Mouse (Mus musculus) neural tube, embryonic 12.5 days (tissue): ENCODE data around the gene Igsf11. TPM values are rescaled to one million over a fixed set of nuclear protein-coding genes. Genes with fewer than 3 reads are reported as not detected.

Source experiments
- ATAC-seq: fragments of 200-750 bp; cut with Nextera tagmentation; 2 replicates; pipeline ENCODE4 v1.8.0; 2017; ENCODE audit warnings: low read depth, mild to moderate bottlenecking, moderate TSS enrichment, moderate library complexity; ENCODE audit not compliant: low FRiP score
- H3K27ac ChIP-seq: fragments of 300-500 bp; sonication (generic); 2 replicates; pipeline ENCODE4 v1.5.1; 2016
- H3K27me3 ChIP-seq: fragments of 300-500 bp; sonication (generic); replicated peaks from 2 replicates; pipeline ENCODE4 v1.6.1; 2016; ENCODE audit warnings: mild to moderate bottlenecking
- H3K36me3 ChIP-seq: fragments of 300-500 bp; sonication (generic); 2 replicates; pipeline ENCODE4 v1.6.1; 2016; ENCODE audit warnings: mild to moderate bottlenecking
- H3K4me1 ChIP-seq: fragments of 300-500 bp; sonication (generic); 2 replicates; pipeline ENCODE4 v1.6.1; 2016
- H3K4me2 ChIP-seq: fragments of 300-500 bp; sonication (generic); replicated peaks from 2 replicates; pipeline ENCODE4 v1.6.1; 2016; ENCODE audit warnings: mild to moderate bottlenecking
- H3K4me3 ChIP-seq: fragments of 300-500 bp; sonication (generic); 2 replicates; pipeline ENCODE4 v1.5.1; 2016
- H3K9ac ChIP-seq: fragments of 300-500 bp; sonication (generic); 2 replicates; pipeline ENCODE4 v1.6.1; 2016; ENCODE audit warnings: mild to moderate bottlenecking
- H3K9me3 ChIP-seq: fragments of 300-500 bp; sonication (generic); 2 replicates; pipeline ENCODE4 v1.6.1; 2016; ENCODE audit warnings: mild to moderate bottlenecking
- WGBS: fragments of 180-500 bp; shearing (Covaris S2); methylation state at CpG from one replicate; pipeline ENCODE4 v1.1.7; 2016; 5-methylcytosine and 5-hydroxymethylcytosine counted together
- polyA plus RNA-seq: library from polyadenylated mRNA; unstranded; fragments of >200 nt; fragmentation: Nextera tagmentation; extraction: Ambion mirVana; gene quantifications from 2 replicates; pipeline ENCODE4 v1.2.1, GENCODE M21; 2016

The Igsf11 gene
- polyA plus RNA-seq, 1 experiment from 2014 or later, result 4.6 TPM

DNA sequence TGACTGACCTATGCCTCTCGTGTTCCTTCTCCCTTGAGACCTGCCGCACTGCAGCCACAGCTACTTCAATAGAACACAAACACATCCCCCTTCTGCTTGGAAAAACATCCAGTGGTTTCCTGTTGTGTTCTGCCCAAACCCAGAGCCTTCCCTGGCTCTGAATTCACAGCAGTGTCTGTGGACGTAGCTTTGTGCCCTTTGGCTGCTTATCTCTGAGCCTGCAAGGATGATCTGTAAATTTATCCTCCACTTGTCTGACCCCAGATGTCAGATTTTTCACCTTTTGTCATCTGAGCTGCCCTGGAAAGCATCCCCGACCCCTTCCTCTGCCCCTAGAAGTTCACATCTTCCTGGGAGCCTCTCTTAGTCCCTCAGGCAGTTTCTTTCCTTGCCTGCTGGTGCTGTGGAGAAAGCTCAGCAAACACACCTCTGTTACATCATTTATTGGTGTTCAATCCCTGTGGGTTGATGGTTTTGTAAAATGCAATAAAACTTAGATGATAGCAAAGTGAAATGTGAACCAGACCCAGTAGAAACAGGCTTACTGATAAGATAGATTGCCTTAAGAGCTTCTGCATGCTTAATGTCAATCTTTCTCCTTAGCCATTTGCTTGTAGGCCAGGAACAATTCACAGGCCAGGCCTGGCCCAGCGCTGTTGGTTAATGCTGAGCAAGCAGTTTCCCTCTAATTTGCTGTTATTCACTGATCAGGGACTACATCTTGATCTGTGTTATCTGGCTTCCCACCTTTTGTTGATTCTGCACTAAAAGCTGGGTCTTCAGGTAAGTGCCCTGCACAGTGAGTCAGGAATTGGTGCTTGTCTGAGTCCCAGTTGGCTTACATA, 51.5 kb downstream of the Igsf11 start:
- 35% methylated on average over 5 of the region's 5 CpGs for WGBS
- H3K9me3 ChIP-seq, result no peaks in the 10 kb centered on the region
- no peak overlapping the region for H3K27ac ChIP-seq
- H3K27me3 ChIP-seq, result no peaks in the 10 kb centered on the region
- no peak overlapping the region for H3K4me2 ChIP-seq
- H3K36me3 ChIP-seq, result no peaks in the 10 kb centered on the region
- no peak overlapping the region for H3K9ac ChIP-seq
- no peak overlapping the region for H3K4me3 ChIP-seq
- ATAC-seq, result no peak
- H3K4me1 ChIP-seq, result peaks cover 46% of the 10 kb centered on the region

DNA sequence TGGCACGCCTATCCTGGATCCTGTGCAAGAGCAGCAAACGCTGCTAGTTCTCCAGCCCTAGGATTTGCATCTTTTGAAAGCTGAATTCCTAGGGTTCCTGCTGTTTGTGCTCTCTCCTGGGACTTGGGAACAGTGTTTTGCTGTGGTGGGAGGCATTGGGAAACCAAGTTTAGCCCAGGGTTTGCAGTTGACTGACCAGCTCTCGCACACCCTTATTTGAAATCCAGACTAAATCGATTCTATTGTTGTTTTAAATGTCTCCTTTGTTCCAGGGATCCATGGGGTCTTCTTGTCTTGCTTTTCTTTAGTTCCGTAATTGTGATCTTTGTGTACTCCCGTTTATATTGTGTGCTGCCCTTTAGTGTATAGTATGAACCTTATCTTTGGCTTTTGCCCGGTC, 52.6 kb downstream of the Igsf11 start:
- WGBS, result 32% methylated on average over 7 of the region's 7 CpGs
- Histone ChIP-seq H3K27ac (no peak overlapping the region; the same call in 1 of the 2 replicates), H3K36me3 (no peaks in the 10 kb centered on the region), H3K4me2 (no peak overlapping the region), H3K9me3 (no peaks in the 10 kb centered on the region), H3K4me3 (no peak overlapping the region), H3K4me1 (peaks cover 43% of the 10 kb centered on the region), H3K9ac (no peak overlapping the region), H3K27me3 (no peaks in the 10 kb centered on the region)
- ATAC-seq, result no peak

DNA sequence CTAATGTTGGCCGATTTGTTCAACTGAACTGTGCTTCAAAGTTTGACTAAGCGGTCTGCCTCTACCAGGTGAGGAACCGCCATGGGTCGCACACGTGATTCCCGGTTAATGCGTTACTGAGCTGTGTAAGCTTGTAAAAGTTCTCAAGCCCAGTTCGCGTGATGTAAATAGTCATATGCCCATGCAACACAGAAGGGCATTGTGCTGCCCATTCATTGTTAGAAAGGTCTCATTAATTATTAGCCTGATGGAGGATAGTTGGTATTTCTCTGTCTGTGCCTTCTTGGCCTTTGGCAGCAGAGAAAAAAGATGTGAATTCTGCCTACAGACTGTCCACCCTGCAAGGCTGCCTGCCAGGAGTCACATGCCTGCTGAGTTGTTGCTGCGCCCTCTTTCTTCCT, 53.1 kb downstream of the Igsf11 start:
- Histone ChIP-seq H3K4me2 (no peak overlapping the region), H3K4me3 (no peak overlapping the region), H3K36me3 (no peaks in the 10 kb centered on the region), H3K27me3 (no peaks in the 10 kb centered on the region), H3K4me1 (peaks cover 40% of the 10 kb centered on the region), H3K27ac (peak overlapping the region; percentile 32; the same call in 1 of the 2 replicates), H3K9me3 (no peaks in the 10 kb centered on the region), H3K9ac (no peak overlapping the region)
- ATAC-seq, result peak; percentile 31
- WGBS, result 26% methylated on average over 10 of the region's 10 CpGs

DNA sequence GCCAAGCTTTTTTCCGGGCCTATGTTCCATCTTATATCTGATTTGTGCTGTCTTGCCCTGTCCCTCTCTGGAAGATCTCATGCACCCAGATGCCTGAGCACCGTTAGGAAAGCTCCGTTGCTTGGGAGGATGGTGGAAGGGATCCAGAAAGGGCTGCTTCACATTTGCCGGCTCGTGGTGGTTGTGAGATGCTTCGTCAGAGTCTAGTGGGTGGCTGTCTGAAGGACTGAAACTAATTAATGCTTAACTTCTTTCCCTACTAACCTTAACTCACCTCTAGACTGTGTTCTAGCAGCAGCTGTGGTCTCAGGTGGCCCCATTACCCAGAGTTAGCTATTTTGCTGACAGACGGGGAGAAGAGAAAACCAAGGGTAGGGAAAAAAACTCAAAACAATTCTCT, 54.0 kb downstream of the Igsf11 start:
- 38% methylated on average over 7 of the region's 7 CpGs for WGBS
- Histone ChIP-seq H3K9me3 (no peaks in the 10 kb centered on the region), H3K4me2 (no peak overlapping the region), H3K27me3 (no peaks in the 10 kb centered on the region), H3K36me3 (no peaks in the 10 kb centered on the region), H3K4me1 (peaks cover 40% of the 10 kb centered on the region), H3K9ac (no peak overlapping the region), H3K4me3 (no peak overlapping the region), H3K27ac (peak overlapping the region; percentile 32)
- no peak for ATAC-seq

DNA sequence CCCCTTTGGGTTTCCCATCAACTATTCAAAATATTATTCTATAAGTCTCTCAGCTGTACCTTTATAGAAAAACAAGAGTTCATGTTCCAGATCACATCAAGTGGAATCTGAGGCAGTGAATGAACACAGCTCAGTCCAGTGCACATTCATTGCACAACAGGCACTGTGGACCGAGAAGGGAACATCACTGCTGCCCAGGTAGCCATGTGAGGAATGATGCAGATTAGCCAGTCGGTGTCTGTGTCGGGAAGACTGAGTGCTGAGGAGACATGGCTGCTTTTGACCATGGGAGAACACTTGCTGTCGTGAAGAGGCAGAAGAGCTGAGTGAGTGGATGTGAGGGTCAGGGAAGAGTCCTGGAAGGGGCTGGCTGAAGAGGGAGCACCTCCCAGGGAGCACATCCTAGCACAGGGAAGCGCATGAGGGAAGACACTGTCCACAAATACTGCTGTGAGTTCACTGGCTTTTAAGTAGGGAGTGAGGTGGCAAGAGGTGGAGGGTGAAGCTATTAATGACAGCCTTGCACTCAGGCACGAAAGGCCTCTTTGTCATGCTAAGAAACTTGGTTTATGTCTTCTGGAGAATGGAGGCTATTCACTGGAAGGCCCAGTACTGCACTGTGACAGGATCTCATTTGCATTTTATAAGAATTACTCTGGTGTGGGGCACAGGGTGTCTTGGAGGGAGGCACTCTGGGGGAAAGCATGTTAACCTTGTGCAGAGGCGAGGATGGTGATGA, 54.8 kb downstream of the Igsf11 start:
- peak; percentile 73 for ATAC-seq
- peaks cover 40% of the 10 kb centered on the region for H3K4me1 ChIP-seq
- 0 out of 2 replicates have a peak overlapping the region, but pooled peaks have one; percentile 32 for H3K27ac ChIP-seq
- H3K9me3 ChIP-seq, result no peaks in the 10 kb centered on the region
- no peak overlapping the region for H3K4me3 ChIP-seq
- H3K36me3 ChIP-seq, result no peaks in the 10 kb centered on the region
- no peak overlapping the region for H3K9ac ChIP-seq
- H3K4me2 ChIP-seq, result no peak overlapping the region
- no peaks in the 10 kb centered on the region for H3K27me3 ChIP-seq
- 33% methylated on average over 7 of the region's 7 CpGs for WGBS

DNA sequence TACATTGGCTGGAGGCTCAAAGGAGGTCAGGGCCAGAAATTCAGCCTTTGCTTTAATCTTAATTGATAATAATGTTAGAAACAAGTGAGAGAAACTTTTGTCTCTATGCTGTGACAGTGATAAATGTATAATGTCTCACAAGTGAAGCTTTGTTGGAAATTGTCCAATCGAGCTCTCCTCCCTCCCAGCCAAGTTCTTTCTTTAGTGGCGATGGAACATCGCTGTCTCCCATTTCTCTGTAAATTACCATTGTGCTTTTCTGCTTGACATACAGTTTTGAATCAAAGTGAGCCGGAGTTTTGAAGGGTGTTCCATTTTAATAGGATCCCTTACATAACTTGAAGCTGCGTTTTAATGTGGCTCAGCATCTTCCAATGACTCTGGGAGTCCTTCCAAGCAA, 56.0 kb downstream of the Igsf11 start:
- 44% methylated on average over 5 of the region's 5 CpGs for WGBS
- Histone ChIP-seq H3K27me3 (no peaks in the 10 kb centered on the region), H3K36me3 (no peaks in the 10 kb centered on the region), H3K9me3 (no peaks in the 10 kb centered on the region), H3K4me3 (no peak overlapping the region), H3K9ac (no peak overlapping the region), H3K4me1 (peaks cover 40% of the 10 kb centered on the region), H3K4me2 (no peak overlapping the region), H3K27ac (no peak overlapping the region)
- ATAC-seq, result no peak

DNA sequence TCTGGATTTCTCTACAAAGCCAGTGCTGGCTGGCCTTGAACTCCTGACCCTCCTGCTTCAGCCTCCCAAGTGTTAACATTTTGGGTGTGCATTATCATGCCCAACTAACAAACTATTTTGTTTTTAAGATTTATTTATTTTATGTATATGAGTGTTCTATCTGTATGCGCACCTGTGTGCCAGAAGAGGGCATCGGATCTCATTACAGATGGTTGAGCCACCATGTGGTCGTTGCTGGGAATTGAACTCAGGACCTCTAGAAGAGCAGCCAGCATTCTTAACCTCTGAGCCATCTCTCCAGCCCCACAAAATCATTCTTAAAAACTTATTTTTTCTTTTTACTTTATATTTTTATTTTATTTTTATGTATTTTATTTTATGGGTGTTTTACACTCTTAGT, 60.4 kb downstream of the Igsf11 start:
- H3K4me3 ChIP-seq, result no peak overlapping the region
- no peaks in the 10 kb centered on the region for H3K36me3 ChIP-seq
- WGBS, result 93% methylated on average over 3 of the region's 3 CpGs
- no peak overlapping the region for H3K9ac ChIP-seq
- H3K9me3 ChIP-seq, result no peaks in the 10 kb centered on the region
- no peaks in the 10 kb centered on the region for H3K4me1 ChIP-seq
- H3K27me3 ChIP-seq, result no peaks in the 10 kb centered on the region
- no peak overlapping the region for H3K4me2 ChIP-seq
- no peak for ATAC-seq
- H3K27ac ChIP-seq, result no peak overlapping the region

DNA sequence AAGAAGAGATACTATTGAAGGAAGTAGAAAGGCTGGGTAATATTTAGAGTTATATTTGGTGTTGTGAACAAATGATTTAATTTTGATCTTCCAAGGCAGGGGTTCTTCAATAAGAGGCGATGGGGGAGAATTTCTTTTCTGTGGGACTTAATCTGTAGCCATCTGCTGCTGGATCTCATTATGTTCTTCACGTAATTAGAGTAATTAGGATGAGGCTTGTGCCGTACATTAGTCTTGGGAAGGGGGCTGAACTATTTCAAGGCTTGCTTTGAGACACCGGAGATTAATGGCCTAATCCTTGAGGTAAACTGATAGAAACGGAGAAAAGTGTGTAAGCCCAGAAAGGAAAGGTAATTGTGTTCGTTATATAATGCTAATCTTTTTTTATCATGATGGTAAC, 61.4 kb downstream of the Igsf11 start:
- H3K9me3 ChIP-seq, result no peaks in the 10 kb centered on the region
- H3K27ac ChIP-seq, result no peak overlapping the region
- no peak overlapping the region for H3K4me3 ChIP-seq
- no peak overlapping the region for H3K4me2 ChIP-seq
- 76% methylated on average over 6 of the region's 6 CpGs for WGBS
- H3K36me3 ChIP-seq, result no peaks in the 10 kb centered on the region
- ATAC-seq, result no peak
- H3K4me1 ChIP-seq, result no peaks in the 10 kb centered on the region
- H3K9ac ChIP-seq, result no peak overlapping the region
- H3K27me3 ChIP-seq, result no peaks in the 10 kb centered on the region

DNA sequence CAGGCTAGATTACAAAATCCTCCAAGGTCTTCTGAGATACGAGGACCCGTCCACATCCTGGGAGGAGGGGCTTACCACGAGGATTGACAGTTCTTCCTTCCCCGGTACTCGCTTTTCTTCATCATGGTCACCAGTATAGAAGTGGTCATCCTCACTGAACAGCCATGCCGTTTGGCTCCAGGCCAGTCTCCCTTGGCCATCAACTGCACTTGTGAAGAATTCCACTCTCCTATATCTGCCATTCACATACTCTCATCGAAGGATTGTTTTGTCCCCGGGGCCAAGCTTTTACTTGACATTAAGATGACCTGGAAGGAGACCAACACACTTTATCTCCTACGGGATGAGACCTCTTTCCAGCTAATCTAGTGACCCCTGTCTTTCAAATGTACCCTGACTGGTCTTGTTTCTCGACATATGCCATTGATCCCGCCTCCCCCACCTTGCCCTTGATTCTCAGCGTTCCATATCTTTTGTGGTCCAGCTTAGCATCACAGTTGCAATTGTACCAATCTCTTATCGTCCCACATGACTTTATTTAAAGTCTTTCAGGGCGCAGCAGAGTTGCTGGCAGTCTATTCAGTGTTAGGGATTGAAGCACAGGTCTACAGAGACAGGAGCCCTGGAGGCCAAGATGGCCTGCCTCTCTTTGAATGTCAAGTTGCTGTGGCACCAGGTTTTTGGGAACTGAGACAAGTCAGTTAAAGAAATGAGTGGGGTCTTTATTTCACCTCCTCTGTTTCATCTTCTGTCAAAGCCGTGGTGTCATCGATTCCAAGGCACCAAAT, 62.2 kb downstream of the Igsf11 start:
- Histone ChIP-seq H3K4me1 (no peaks in the 10 kb centered on the region), H3K4me2 (no peak overlapping the region), H3K27me3 (no peaks in the 10 kb centered on the region), H3K4me3 (no peak overlapping the region), H3K36me3 (no peaks in the 10 kb centered on the region), H3K9me3 (no peaks in the 10 kb centered on the region), H3K27ac (no peak overlapping the region), H3K9ac (no peak overlapping the region)
- no peak for ATAC-seq
- WGBS, result 90% methylated on average over 16 of the region's 16 CpGs

DNA sequence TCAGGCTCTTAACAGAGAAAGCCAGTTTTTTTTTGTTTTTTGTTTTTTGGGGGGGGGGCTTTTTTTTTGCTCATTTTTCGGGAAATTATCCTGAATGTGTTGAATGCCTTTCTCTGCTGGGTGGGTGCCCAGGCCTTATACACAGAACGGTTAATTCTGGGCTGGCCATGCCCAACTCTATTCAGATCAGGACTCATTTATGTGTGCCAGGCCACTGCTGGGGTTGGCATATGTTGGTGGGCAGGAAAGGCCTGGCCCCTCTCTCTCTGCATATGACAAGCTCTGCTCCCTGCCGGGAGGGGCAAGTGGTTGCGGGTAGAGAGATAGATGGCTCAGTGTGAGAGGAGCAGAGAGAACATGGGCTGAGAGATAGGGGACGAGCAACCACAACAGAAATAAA, 62.8 kb downstream of the Igsf11 start:
- Histone ChIP-seq H3K27ac (no peak overlapping the region), H3K4me2 (no peak overlapping the region), H3K4me3 (no peak overlapping the region), H3K27me3 (no peaks in the 10 kb centered on the region), H3K4me1 (no peaks in the 10 kb centered on the region), H3K9ac (no peak overlapping the region), H3K9me3 (no peaks in the 10 kb centered on the region), H3K36me3 (no peaks in the 10 kb centered on the region)
- WGBS, result 89% methylated on average over 5 of the region's 5 CpGs
- no peak for ATAC-seq

DNA sequence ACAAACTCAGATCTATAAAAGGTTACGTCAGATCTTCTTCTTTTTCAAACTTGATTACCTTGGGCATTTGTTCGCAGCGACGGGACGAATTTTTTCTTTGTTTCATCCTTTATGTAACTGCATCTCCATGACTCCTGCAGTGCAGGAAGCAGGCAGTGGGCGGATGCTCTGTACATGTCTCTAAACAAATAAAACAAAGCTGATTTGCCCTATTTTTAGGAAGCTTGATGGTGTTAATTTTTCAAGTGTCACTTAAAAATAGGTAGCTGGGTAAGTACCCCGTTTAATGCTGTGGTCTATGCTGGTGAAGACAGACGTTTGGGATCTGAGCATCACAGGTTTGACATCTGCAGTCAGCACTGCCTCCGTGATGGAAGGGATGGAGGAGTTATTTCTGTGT, 66.3 kb downstream of the Igsf11 start:
- 85% methylated on average over 9 of the region's 9 CpGs for WGBS
- Histone ChIP-seq H3K36me3 (no peaks in the 10 kb centered on the region), H3K4me1 (0 out of 2 replicates have a peak, but pooled peaks cover 8% of the 10 kb centered on the region), H3K4me3 (no peak overlapping the region), H3K27me3 (no peaks in the 10 kb centered on the region), H3K4me2 (no peak overlapping the region), H3K9ac (no peak overlapping the region), H3K9me3 (no peaks in the 10 kb centered on the region), H3K27ac (no peak overlapping the region)
- no peak for ATAC-seq

DNA sequence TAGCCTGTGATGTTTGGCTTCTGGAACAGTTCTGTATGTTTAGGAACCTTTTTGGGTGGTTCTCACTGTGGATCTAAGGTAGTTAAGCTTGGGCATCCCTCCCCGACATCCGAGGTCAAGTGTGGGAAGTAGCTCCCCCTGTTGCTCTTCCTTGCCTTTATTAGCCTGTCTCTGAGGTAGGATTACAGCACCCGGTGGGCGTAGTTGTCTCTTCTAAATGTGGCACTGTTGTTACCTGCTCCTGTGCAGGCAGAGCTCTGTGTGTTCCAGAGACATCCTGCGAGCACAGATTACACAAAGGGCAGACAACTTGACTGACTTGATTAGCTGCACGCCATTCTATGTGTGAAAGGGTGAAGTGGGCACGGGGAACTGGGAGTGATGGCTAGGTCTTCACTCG, 68.1 kb downstream of the Igsf11 start:
- Histone ChIP-seq H3K9ac (no peak overlapping the region), H3K4me1 (0 out of 2 replicates have a peak, but pooled peaks cover 8% of the 10 kb centered on the region), H3K27ac (no peak overlapping the region), H3K36me3 (no peaks in the 10 kb centered on the region), H3K27me3 (no peaks in the 10 kb centered on the region), H3K4me3 (no peak overlapping the region), H3K9me3 (no peaks in the 10 kb centered on the region), H3K4me2 (no peak overlapping the region)
- 78% methylated on average over 8 of the region's 8 CpGs for WGBS
- no peak for ATAC-seq
